Mouse (Mus musculus): ENCODE results near the gene Cdk5r2. TPM values are rescaled to one million over a fixed set of nuclear protein-coding genes. Genes with fewer than 3 reads are reported as not detected.

Cdk5r2 gene
- not detected in 2 replicates for polyA plus RNA-seq (2015; fragmentation: Nextera tagmentation; extraction: Ambion mirVana)

DNA sequence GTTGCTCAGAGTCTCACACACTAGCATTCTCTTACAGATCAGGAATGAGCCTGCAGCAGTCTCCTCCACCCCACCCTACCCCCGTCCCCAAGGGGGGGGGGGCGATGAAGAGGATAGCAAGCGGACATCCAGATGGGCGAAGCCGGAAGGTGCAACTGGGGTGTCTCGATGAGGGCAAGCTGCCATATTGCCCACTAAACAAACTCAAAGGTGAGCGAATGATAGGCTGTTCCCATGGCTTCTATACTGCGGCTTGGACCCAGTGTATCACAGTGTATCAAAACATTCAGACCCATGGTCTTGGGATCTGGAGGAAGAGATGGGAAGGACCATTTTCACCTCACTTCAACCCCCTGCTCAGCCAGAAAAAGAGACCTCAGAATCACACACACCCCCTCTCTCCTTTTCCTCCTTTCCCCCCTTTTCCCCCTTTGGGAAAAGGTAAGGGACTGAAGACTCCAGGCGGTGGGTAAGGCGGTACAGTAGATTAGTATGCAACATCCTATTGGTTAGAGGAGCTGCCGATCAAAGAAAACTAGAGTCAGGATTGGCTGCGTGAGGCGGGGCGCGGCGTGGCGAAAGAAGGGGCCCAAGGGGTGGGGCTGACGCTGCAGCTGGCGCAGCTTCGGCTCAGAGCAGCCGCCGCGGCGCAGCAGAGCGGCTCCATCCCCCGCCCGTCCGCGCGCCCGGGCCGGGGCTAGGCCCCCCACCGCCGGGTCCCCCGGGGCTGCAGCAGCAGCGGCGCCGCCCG, at the start of gene Cdk5r2:
Gene Cdk5r2 (plus strand): TSS at position 629 of the 751 bp plus-strand sequence.

DNA sequence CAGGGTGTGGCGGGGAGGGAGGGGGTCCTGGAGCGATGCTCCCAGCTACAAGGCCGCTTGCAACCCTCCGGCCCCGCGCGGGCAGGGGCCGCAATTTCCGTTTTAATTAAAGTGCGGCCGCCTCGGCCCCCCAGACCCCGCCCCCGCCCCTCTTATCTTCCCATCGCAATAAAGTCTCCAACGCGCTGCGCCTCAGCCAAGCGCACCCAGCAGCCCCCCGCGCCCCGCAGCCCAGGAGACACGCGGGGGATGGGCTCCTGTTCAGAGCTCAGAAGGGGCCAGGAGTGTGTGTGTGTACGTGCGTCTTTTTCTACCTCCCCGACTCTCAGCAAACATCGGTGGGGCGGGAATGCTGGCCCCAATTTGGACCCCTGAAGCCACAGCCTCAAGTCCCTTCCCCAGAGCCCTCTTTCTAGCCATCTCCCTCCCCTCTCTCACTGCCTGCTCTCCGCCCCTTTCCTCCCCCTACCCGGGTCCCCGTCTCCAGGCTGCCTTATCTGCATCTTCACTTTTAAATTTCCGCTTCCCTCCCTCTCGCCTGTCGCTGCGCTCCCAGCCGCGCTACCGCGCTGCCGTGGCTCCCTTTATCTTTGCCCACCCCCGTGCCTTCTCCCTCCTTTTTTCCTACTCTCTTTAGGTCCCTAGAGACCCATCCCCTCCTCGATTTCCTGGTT, 30.8 kb downstream of the Cdk5r2 start, which contains the start of gene Fev:
Gene Fev (minus strand): TSS at position 51 of the 674 bp plus-strand sequence.

DNA sequence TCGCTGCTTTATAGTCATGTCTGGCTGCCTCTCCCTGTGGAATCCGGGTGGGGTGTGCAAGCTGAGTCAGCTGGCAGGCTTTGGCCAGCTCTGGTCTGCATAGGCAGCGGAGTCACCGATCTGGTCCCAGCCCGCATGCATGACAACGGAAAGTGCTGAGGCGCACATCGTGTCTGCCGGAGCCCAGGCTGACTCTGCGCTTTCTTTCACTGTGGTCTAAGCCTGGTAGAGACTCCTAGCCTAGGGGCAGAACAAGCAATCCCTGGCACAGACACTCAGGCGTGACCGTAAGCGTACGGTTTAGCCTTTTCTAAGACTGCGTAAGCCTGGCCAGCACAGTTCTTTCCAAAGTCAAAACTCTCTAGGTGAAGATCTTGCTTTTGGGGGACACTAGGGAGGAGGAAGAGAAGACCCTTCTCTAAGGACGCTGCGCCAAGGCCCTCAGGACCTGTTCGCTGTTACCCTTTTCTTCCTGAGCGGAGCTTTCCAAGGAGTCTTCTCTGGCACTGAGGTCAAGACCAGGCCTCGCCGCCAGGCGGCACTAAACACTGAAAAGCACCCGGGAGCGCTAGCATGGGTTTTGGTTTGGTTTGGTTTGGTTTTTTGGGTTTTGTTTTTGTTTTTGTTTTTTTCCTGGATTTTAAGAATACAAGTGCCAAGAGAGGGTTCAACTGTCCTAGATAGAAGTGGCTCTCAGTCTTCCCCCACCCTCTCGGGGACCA, 38.6 kb downstream of the Cdk5r2 start, which contains the start of gene Cryba2:
Gene Cryba2 (minus strand): TSS at position 10 of the 722 bp plus-strand sequence.

MicroRNAs encoded within 50 kb of the gene (microRNA counts, 519-probe panel; counts per million panel counts)
- not detected for microRNA mmu-miR-375

Small RNAs within 50 kb of the gene (microRNA-seq; reads per million reads assigned to microRNA genes)
- gene Mir375 = 56.3 reads per million, percentile 41 among the genes with 10 or more reads in this experiment

Other genes with a start within 250 kb of the Cdk5r2 start
- gene Ttll4, start 193.2 kb upstream of the Cdk5r2 start, polyA plus RNA-seq (2015; fragmentation: Nextera tagmentation; extraction: Ambion mirVana) = 3.6 and 3.7 TPM in 2 replicates
- 8.5 and 10.7 TPM in 2 replicates for gene Cyp27a1, start 141.4 kb upstream of the Cdk5r2 start, polyA plus RNA-seq (2015; fragmentation: Nextera tagmentation; extraction: Ambion mirVana)
- 0.41 and 0.58 TPM in 2 replicates for gene Prkag3, start 105.7 kb upstream of the Cdk5r2 start, polyA plus RNA-seq (2015; fragmentation: Nextera tagmentation; extraction: Ambion mirVana)
- 8.4 and 8.6 TPM in 2 replicates for gene Wnt6, start 83.0 kb upstream of the Cdk5r2 start, polyA plus RNA-seq (2015; fragmentation: Nextera tagmentation; extraction: Ambion mirVana)
- gene Wnt10a, start 63.4 kb upstream of the Cdk5r2 start, polyA plus RNA-seq (2015; fragmentation: Nextera tagmentation; extraction: Ambion mirVana) = 7.4 and 9.2 TPM in 2 replicates
- gene Fev, start 30.5 kb downstream of the Cdk5r2 start, polyA plus RNA-seq (2015; fragmentation: Nextera tagmentation; extraction: Ambion mirVana) = not detected in 2 replicates
- not detected in 2 replicates for gene Cryba2, start 38.2 kb downstream of the Cdk5r2 start, polyA plus RNA-seq (2015; fragmentation: Nextera tagmentation; extraction: Ambion mirVana)
- gene Cfap65, start 80.7 kb downstream of the Cdk5r2 start, polyA plus RNA-seq (2015; fragmentation: Nextera tagmentation; extraction: Ambion mirVana) = not detected in 2 replicates
- gene Ihh, start 96.7 kb downstream of the Cdk5r2 start, polyA plus RNA-seq (2015; fragmentation: Nextera tagmentation; extraction: Ambion mirVana) = 0.08 TPM in 1 of 2 replicates, not detected in the other

Measured in urinary bladder, postnatal 0 days (tissue).